Mouse (Mus musculus): ENCODE data around the gene Gm28308. TPM values are rescaled to one million over a fixed set of nuclear protein-coding genes. Genes with fewer than 3 reads are reported as not detected.

The Gm28308 gene
- polyA plus RNA-seq, 1 experiment = 2.0 TPM

- DNase-seq (ENCODE audit: low read depth) = no peak
Measured at GRCm38 (mm10) chr6:52205221-52205620, 7.9 kb downstream of the Gm28308 start.

DNA sequence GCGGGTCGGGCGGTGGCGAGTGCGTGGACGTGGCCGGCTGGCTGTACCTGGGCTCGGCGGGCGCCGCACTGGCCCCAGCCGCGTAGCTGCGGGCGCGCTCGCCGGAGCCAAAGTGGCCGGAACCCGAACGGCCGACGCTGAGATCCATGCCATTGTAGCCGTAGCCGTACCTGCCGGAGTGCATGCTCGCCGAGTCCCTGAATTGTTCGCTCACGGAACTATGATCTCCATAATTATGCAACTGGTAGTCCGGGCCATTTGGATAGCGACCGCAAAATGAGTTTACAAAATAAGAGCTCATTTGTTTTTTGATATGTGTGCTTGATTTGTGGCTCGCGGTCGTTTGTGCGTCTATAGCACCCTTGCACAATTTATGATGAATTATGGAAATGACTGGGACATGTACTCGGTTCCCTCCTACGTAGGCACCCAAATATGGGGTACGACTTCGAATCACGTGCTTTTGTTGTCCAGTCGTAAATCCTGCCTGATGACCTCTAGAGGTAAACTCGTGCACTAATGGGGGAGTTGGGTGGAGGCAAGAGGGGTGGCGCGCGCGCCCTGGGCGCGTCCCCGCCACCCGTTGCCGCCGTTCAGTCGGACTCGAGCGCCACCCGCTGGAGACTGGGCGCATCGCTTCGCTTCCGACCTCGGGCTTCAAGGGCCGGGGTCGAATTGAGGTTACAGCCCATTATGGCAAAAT lies 8.9 kb downstream of the Gm28308 start, which contains the start of gene Hoxa5:
Gene Hoxa5, minus strand, starts transcription at position 538 of the 703 bp plus-strand sequence.
- no peak for DNase-seq (ENCODE audit: low read depth)

GRCm38 (mm10) chr6:52203371-52204049 lies 9.6 kb downstream of the Gm28308 start:
- no peak for DNase-seq (ENCODE audit: low read depth)

GRCm38 (mm10) chr6:52203121-52203370 lies 10.1 kb downstream of the Gm28308 start:
- DNase-seq (ENCODE audit: low read depth) = no peak

GRCm38 (mm10) chr6:52202362-52203120 lies 10.6 kb downstream of the Gm28308 start:
- no peak for DNase-seq (ENCODE audit: low read depth)

- DNase-seq (ENCODE audit: low read depth) = no peak
Measured at GRCm38 (mm10) chr6:52201269-52201668, 11.9 kb downstream of the Gm28308 start.

GRCm38 (mm10) chr6:52200751-52201250 lies 12.3 kb downstream of the Gm28308 start:
- no peak for DNase-seq (ENCODE audit: low read depth)

- DNase-seq (ENCODE audit: low read depth) = no peak
Measured at GRCm38 (mm10) chr6:52200073-52200750, 12.9 kb downstream of the Gm28308 start.

GRCm38 (mm10) chr6:52197271-52197670 lies 15.9 kb downstream of the Gm28308 start:
- DNase-seq (ENCODE audit: low read depth) = no peak

GRCm38 (mm10) chr6:52196811-52197210 lies 16.3 kb downstream of the Gm28308 start:
- no peak for DNase-seq (ENCODE audit: low read depth)

- no peak for DNase-seq (ENCODE audit: low read depth)
Measured at GRCm38 (mm10) chr6:52194690-52195089, 18.4 kb downstream of the Gm28308 start.

DNA sequence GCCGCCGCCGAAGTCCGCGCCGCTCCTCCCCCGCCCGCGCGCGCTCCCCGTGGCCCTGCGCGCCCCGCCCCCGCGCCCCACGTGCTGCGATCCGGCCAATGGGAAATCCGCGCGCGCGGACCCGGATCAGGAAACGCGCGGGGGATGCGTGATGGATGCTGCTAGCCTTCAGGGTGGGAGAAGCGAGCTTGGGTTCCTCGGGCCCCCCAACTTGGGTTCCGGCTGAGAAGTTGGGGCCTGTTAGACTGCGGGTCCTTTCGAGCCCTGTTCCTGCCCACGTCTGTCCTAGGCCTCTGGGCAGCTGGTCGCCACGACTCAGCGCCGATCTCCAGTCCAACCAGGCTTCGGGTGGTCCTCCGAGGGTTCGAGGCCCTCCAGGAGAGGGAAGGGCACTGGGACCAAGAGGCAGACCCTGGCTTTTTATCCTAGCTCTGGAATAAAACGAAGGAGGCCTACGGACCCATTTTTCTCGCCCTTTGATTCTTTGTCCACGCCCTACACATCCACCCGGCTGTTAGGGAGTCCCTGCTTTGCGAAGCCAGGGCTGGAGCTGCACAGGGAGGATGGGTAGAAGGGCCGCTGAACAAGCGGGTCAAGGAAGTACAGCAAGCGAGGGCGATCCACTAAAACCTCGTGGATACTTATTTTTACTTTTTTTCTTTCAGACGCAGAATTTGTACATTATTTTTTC lies 21.1 kb downstream of the Gm28308 start:
- no peak for DNase-seq (ENCODE audit: low read depth)

DNA sequence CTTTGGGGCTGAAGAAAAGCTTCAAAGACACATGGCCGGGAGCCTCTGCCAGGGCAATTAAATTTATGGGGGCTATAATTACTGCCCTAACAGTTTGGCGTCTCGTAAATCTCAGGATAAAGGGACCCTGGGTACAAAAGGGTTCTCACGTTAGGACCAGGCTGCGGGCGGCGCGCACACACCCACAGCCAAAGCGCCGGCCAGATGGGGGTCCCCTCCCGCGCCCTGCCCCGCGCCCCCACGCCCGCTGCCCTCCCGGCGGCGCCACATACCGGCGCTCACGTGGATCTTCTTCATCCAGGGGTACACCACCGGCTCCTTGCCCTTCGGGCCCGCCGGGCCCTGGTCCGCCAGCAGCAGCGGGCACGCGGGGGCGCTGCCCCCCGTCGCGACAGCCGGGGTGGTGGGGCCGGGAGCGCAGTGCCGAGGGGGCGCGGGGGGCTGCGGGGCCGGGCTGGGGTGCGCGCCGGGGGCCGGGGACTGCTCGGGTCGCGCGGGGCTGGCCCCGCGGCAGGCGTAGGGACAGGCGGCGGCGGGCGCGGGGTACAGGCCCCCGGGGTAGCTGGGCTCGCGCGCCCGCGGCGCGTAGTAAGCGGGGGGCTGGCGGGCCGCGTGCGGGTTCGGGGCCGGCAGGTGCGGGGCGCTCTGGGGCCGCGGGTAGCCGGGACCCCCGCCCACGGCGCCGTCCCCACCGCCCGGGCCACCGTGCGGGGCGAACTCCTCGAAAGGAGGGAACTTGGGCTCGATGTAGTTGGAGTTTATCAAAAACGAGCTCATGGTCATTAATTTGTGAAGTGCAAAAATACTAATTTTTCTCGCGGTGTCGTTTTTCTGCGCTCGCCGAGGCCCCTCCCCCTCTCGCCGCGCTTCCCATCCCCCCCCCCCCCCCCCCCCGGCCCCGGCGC lies 22.0 kb downstream of the Gm28308 start, which contains the start of gene Hoxa4:
Gene Hoxa4, minus strand, starts transcription at position 848 of the 905 bp plus-strand sequence.
- no peak for DNase-seq (ENCODE audit: low read depth)

DNA sequence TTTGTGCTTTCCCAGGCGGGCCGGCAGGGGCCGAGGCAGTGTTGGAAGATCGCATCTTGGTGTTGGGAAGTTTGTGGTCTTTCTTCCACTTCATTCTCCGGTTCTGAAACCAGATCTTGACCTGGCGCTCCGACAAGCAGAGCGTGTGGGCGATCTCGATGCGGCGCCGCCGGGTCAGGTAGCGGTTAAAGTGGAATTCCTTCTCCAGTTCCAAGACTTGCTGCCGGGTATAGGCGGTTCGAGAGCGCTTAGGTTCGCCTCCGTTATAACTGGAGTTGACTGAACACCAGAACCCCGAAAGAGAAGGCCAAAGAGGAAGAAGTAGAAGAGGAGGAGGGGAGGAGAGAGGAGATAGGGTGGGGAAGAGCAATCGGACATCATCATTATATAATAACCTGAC lies 22.7 kb downstream of the Gm28308 start:
- DNase-seq (ENCODE audit: low read depth) = no peak

GRCm38 (mm10) chr6:52189909-52190308 lies 23.2 kb downstream of the Gm28308 start:
- no peak for DNase-seq (ENCODE audit: low read depth)

DNA sequence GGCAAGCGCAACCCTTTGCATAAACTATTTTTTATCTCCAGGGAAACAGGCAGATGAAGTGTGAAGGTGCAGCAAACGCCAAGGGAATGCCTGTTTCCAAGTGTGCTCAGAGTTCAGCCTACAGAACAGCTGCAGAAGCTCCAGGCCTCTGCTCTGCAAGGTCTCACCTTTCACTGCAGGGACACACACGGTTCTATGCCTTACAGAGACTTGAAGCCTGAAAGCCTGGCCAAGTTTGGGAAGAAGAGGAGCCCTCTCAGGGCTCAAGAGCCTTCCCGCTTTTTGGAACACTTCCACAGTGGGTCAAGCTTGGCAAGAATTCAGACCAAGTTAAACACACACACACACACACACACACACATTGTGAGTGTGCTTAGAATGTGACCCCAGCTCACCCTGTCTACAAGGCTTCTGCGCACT lies 24.0 kb downstream of the Gm28308 start:
- no peak for DNase-seq (ENCODE audit: low read depth)

- DNase-seq (ENCODE audit: low read depth) = no peak
Measured at GRCm38 (mm10) chr6:52186500-52186899, 26.6 kb downstream of the Gm28308 start.

DNA sequence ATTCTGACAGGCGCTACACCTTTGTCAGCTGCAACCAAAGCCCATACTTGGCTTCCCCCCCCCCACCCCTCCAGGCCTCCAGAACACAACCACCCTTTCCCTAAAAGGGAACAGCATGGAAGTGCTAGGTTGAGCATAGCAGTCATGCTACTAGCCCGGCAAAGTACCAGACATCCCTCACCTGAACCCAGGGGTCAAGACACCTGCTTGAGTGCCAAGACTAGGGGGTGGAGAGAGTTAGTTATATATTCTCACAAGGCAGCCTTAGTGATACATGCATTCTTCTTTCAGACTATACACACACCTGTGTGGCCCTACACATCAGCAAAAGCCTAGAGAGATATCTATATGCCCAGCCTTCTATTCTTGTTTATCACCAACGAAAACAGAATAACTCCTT lies 27.3 kb downstream of the Gm28308 start:
- no peak for DNase-seq (ENCODE audit: low read depth)

GRCm38 (mm10) chr6:52185222-52185621 lies 27.9 kb downstream of the Gm28308 start:
- DNase-seq (ENCODE audit: low read depth) = no peak

GRCm38 (mm10) chr6:52184668-52185067 lies 28.5 kb downstream of the Gm28308 start:
- no peak for DNase-seq (ENCODE audit: low read depth)
